Mouse (Mus musculus) right cerebral cortex, adult 2 months (tissue): ENCODE results near the gene Fxr2.
"Not testable (repeated sequence)": the region's sequence is repeated elsewhere in the genome, so short reads cannot be mapped to it uniquely, and the experiment has no call there.

Experiments used
- DNase-seq, 2 experiments: peaks; one replicate each; pipeline ENCODE4 v3.0.0; 2021 to 2022; ENCODE audit warnings: low spot score in 2 of 2

The Fxr2 gene

GRCm38 (mm10) chr11:69684128-69684745 lies 51.4 kb downstream of the Fxr2 start:
- no peak for DNase-seq

DNA sequence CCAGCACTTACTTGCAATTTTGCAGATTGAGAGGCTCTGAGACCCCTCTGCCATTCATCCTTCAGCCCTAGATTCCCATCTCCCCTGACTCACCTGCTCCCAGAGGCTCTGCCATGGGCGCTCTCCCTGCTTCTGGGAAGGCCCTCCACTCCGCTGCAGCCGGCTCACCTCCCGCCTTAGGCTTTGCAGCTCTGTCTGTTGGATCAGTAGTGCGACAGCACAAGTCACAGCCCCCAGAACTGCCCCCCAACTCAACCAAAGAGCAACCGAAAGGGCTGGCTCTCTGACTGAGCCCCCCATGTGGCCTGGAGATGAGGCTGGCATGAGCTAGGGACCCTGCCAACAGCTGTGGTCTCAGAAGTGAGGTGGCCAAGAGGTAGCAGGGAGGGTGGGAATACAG lies 52.1 kb downstream of the Fxr2 start:
- DNase-seq: no peak

GRCm38 (mm10) chr11:69685526-69686148 lies 52.8 kb downstream of the Fxr2 start, which contains the start of gene Tnfsf13:
Gene Tnfsf13, minus strand, starts transcription at chr11:69685784.
- DNase-seq: peak in 1 of 2 experiments; percentile 65

DNA sequence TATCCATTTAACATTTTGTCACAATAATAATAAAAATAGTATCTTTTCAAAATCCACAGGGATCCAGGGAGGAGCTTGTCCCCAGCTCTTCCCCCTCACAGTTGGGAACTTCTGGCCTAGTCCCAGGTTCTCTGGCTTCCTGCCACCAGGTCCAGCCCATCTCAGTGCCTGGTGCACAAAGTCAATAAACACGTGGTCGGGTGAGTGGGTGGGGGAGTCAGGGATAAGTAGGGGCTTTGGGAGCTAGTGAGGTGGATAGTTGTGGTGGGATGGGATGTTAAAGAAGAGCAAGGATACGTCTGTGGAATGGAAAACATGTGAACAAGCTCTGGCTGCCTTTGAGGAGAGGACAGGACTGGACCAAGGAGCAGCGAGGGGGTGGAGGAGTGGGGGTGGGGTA lies 53.6 kb downstream of the Fxr2 start:
- no peak for DNase-seq

- no peak for DNase-seq
These were observed 54.3 kb downstream of the Fxr2 start for GRCm38 (mm10) chr11:69687061-69687460.

DNA sequence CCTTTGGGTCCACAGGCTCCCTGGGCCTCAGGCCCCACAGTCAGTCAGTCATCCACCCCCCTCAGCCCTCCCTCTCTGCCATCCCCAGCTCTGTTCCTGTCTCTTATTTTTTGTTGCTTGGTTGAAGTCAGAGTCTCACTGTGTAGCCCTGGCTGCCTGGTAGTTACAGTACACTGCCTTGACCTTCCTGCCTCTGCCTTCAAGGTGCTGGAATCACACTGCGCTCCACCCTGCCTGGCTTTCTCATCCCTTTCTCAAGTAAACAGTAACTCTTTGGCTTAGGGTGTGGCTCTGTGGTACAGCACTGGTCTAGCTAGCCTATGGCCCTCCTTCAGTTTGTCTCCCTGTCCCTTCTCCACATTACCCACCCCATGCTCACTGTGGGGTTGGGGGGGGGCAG lies 57.1 kb downstream of the Fxr2 start:
- DNase-seq: no peak

DNA sequence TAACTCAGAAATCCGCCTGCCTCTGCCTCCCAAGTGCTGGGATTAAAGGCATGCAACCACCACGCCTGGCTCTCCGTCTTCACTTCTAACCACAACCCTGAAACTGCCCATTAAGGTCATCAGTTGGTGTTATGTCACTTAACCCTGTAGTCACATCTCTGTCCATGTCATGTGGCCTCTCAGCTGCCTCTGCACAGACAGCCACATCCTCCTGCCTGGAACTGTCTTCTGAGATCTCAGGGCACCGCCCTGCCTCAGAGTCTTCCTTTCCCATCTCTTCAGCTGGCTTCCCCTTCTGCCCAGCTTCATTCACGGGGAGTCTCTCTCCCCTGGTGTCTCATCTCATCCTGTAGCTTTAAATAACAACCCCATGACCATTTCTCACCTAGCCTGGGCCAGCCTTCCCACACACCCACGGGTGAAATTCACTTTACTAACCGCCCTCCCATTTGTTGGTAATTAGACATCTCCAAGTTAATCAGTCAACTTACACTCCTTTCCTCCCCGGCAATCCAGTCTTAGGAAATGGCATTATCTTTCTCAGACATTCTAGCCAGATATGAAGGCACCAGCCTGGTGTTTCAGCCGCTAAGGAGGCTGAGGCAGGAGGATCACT lies 59.5 kb downstream of the Fxr2 start:
- DNase-seq: no peak

DNA sequence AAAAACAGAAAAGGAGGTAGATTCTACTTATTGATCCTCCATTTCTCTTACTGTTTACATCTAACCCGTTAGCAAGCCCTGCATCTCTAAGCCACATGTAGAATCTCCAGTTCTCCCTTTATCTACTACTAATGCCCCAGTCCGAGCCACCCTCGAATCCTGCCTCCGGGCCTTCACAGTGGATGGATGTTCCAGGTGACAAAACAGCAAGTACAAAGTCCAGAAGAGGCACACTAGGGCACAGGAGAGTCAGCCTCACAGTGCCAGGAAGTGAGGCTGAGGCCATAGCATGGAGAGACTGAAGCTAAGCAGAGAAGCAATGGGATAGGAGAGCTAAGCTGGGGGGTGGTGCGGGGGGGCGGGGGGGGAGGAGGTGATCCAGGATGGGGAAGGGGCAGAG lies 60.1 kb downstream of the Fxr2 start:
- DNase-seq: no peak

GRCm38 (mm10) chr11:69693421-69693965 lies 60.7 kb downstream of the Fxr2 start:
- no peak for DNase-seq

GRCm38 (mm10) chr11:69695046-69695360 lies 62.2 kb downstream of the Fxr2 start:
- peak in 1 of 2 experiments; percentile 65 for DNase-seq

DNA sequence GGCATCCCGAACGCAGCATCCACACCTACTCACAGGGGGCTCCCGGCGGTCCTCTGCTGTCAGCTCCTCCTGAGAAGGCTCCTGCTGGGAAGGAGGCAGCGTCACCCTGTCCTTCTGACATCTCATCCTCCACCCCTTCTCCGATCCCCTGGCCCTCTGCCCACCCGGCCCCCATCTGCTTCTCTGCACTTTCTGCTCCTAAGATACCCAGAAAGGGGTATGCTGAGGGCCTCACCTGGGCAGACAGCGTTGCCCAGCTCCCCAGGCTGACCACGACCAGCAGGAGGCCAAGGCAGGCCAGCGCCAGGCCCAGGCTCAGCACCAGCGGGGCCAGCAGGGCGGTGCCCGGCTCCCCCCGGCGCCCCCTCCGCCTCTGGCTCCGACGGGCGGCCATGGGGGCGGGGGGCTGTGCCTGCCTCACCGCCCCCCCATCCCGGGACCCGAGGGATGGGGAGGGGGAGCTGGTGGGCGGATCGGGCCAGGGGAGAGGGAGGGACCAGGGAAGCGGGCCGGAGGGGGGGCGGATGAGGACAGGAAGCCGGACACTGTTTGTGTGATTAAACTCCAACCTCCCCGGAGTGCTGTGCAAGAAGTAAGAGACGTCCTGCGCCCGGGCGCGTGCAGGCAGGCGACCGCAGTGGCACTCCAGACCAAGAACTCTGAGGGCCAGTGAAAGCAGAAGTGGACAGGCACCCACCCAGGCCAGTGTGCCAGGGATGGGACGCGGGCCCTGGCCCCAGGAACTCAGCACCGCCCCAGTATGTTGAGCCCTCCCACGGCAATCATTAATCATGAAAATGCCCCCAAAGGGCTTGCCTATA lies 62.8 kb downstream of the Fxr2 start, which contains the start of the genes Tnfsf12 and Tnfsfm13:
Gene Tnfsf12, minus strand, starts transcription at position 489 of the 821 bp plus-strand sequence.
Gene Tnfsfm13, minus strand, starts transcription at position 738 of the 821 bp plus-strand sequence.
- peak; percentile 36 to 63 for DNase-seq

GRCm38 (mm10) chr11:69697396-69697795 lies 64.6 kb downstream of the Fxr2 start:
- no peak for DNase-seq

GRCm38 (mm10) chr11:69698574-69698973 lies 65.8 kb downstream of the Fxr2 start:
- no peak for DNase-seq

DNA sequence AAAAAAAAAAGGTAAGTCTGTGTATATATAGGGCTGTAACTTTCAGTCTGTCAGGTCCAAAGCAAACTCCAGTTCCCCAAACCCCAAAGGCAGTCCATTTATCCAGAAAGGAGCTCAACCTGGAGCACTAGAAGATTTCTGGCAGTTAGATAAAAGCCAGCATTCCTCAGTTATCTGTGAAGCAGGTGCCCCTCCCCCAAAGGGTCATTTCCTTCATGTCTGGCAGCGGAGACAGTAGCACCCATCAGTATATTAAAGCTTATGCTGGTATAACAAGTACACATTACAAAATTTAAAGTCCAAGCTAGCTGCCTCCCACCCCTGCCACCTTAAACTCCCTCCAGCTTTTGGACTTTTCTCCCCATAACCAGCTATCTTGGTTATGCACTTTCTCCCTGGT lies 66.8 kb downstream of the Fxr2 start:
- DNase-seq: no peak

- DNase-seq: not testable (repeated sequence)
These were observed 70.1 kb downstream of the Fxr2 start for GRCm38 (mm10) chr11:69702886-69703285.
